Mouse (Mus musculus) stomach, postnatal 0 days (tissue): ENCODE data around the gene Zbtb25.

Experiments used
- CTCF ChIP-seq: IDR thresholded peaks from 2 replicates; pipeline ENCODE4 v1.5.1; 2016; ENCODE audit warnings: antibody characterized with exemption, low read depth, mild to moderate bottlenecking, moderate library complexity
- EP300 ChIP-seq: optimal IDR thresholded peaks from 2 replicates; pipeline ENCODE3; 2016; ENCODE audit warnings: antibody characterized with exemption

DNA sequence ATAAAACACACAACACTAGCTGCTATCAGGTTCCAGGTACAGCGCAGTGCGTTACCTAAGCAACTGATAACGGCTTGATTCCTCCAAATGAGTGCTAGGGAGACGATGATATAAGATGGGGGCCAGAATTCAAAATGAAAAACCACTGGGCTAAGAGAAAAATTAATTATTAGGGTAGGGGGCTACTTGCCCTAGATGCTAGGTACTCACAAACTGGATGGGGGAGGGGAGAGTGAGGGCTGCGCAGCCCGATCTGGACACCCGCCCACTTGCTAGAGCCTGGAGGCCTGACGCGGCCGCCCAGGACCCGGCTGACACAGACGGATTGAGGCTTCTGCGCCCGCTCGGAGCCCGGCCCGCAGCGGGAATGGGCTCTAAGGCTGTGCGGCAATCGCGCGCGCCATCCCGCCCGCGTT, 604 bp downstream of the Zbtb25 start:
- TF ChIP-seq CTCF (no peak), EP300 (no peak)
